Mouse (Mus musculus): ENCODE data around the gene Sem1. TPM values are rescaled to one million over a fixed set of nuclear protein-coding genes. Genes with fewer than 3 reads are reported as not detected.
"Not testable (repeated sequence)": the region's sequence is repeated elsewhere in the genome, so short reads cannot be mapped to it uniquely, and the experiment has no call there.

Gene Sem1
- total RNA-seq, 2 experiments from 2014 or later = 212 to 224 TPM

DNA sequence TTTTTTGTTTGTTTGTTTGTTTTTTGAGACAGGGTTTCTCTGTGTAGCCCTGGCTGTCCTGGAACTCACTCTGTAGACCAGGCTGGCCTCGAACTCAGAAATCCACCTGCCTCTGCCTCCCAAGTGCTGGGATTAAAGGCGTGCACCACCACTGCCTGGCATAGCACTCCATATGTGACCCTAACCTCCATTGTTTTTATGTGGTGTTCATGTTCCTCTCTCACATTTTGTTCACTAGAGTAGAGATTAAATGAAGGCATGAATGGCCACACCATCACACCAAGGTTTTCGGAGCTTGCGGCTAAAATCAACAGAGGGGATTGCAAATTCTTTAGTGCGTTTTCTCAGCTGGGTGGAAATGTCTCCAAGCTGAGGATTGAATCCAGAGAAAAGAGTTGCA is 42.1 kb downstream of the Sem1 start:
- not testable (repeated sequence) for ATAC-seq (replicated peaks; ENCODE audit: poor library complexity, severe bottlenecking)
